Mouse (Mus musculus) heart, postnatal 10 days (tissue): ENCODE data around the gene Atp13a4. TPM values are rescaled to one million over a fixed set of nuclear protein-coding genes. Genes with fewer than 3 reads are reported as not detected.
A peak's percentile ranks its signal among the peaks of the same experiment; 100 is the strongest.

Source experiments
- DNase-seq, 2 experiments: peaks; one replicate each; pipeline ENCODE4 v3.0.0; 2021
- intact Hi-C: fragments of 180-260 bp; cut with DNase I; formaldehyde crosslinking; loops from one replicate; pipeline ENCODE4 v1.15.1; 2025
- total RNA-seq, 2 experiments: library from RNA; stranded (reverse); gene quantifications; 2 replicates each; pipeline ENCODE4 v1.2.3; 2021

Atp13a4 gene
- not detected for total RNA-seq

DNA sequence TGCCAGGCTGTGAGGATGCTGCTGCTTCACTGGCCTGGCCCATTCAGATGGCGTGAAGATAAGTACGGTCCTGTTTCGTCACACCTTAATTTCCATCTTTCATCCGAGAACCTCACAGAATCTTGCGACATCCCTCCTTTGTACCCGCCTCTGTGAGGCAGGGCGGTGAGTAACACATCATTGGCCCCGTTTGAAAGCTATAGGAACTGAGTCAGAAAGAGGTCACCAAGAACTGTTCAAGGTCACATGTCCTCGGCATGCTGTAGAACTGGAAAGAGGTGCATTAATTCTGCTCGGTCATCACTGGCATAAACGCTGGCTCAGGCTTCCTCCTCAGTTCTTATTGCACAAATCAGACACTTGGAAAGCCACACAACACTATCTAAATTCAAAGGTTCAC lies at the start of gene Atp13a4:
Atp13a4 (minus strand) TSS at position 36 of the 400 bp plus-strand sequence.
- intact Hi-C loops = no loop called here
- no peak for DNase-seq

DNA sequence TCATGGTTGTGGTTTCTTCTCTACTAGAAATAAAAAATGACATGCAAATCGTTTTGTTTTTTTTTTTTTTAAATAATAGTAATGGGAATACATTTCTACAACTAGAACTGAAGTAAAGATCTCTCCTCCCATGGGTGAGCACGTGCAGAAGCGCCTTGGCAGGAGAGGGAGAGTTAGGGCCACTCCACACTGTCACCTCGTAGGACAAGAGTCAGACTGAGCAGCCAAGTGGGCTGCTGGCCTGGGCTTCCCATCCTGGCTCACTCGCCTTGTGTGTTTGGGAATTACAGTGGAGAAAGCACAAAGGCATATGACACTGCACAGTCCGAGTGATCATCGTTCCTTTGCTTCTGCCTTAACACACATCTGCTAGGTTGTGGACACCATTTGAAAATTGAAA lies 47.5 kb upstream of the Atp13a4 start:
- intact Hi-C loops = no loop called here
- DNase-seq = peak in 1 of 2 experiments; percentile 4

DNA sequence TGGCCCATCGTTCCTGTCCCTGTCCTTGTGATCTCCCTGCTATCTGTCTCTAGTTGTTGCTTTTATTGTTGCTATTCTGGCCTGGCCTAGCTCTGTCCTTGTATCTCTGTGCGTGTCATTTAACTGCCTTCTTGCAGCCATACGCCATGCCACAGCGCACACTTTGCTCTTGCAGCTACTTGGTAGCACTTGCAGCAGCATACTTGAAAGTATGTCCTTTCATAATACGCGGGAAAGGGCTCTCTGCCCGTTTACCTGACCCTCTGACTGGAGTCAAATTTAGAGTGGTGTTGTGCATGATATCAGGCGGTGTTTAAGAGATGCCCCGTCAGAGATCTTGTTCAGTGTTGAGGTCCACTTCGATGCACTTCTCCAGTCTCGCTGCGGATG lies 35.1 kb upstream of the Atp13a4 start:
- intact Hi-C loops = loop anchor here (5.0 kb wide), 2 partner anchors 647 to 742 kb away; no protein-coding TSS in a partner anchor
- DNase-seq = no peak

DNA sequence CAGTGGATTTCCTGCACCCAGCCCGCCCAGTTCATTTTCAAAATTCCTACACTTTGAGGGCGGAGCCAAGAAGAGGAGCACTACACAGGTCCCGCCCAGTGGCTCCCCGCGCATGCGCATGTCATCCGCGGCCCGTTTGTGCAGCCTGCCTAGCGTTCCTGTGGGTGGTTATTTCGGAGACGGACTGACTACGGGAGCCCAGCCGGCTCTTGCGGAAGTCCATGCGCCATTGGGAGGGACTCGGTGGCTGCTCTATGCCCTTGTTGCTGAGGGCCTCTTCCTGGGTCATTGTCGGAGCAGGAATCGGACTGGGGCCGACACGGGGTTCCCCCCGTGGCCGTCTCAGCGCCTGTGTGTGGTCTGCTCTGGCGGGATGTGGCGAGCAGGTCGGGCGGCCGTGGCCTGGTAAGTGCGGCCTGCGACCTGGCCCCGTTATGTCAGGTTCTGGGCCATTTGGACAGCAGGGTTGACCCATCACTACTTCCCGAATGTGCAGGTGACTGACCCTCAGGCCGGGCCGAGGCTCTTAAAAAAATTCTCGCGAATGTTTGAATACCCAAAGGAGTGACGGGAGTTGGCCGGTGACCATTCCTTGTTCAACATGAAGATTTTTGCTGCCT lies 34.6 kb upstream of the Atp13a4 start, which contains the start of gene Opa1:
Opa1 (plus strand) TSS at position 168 of the 620 bp plus-strand sequence.
- intact Hi-C loops = loop anchor here (5.0 kb wide), 2 partner anchors 647 to 742 kb away; no protein-coding TSS in a partner anchor
- DNase-seq = peak; percentile 97 to 99

DNA sequence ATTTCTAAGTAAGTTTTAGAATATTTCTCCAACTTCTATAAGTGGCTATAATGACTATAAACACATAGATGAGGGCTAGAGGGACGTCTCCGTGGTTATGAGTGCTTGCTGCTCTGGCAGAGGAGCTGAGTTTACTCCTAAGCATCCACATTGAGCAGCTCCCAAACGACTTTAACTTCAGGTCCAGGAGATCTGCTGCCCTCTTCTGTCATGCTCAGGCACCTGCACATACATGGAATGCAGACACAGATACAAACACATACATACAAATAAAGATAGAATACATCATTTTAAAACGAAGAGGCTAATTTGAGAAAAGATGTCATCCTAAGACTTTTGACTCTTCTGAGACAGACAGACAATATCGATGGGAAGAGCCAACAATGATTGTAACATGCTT lies 31.0 kb upstream of the Atp13a4 start:
- DNase-seq = peak in 1 of 2 experiments; percentile 13
- intact Hi-C loops = loop anchor here (5.0 kb wide), 2 partner anchors 643 to 738 kb away; no protein-coding TSS in a partner anchor

DNA sequence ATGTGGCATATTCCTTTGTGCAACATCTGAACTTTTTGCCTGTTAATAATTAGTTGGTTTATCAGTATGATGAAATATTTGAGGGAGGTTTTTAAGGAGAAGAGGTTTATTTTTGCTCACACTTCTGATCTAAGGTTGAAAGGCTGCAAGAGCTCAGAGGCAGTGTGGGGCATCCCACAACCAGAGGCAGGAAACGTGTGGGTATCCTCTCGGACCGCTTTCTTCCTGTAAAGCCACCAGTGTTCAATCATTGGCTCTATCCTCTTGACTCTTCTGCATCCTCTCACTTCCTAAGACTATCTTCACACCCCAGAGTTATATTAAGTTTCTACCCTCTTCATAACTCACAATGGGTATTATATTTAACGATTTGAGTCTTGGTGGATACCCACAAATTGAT lies 29.3 kb upstream of the Atp13a4 start:
- intact Hi-C loops = no loop called here
- DNase-seq = no peak

DNA sequence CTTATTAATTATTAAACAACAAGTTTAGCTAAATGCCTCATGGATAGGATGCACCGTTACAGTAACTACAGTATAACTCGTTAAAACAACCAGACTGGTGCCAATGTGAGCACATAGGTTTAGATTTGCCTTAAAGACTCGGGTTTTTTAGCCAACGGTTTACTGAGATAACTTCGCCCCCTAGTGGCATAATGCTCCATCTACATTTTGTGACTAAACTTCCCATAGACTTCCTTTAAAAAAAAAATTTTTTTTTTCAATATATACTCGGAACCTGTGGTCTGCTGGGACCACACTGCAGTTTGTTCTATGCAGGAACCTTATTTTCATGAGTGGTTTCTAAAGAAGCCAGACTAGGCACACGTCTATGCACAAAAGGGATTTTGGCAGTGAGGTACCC lies 16.2 kb upstream of the Atp13a4 start:
- DNase-seq = peak; percentile 49 to 70
- intact Hi-C loops = loop anchor here (1.0 to 10.0 kb wide), 4 partner anchors 126 to 969 kb away; no protein-coding TSS in a partner anchor

DNA sequence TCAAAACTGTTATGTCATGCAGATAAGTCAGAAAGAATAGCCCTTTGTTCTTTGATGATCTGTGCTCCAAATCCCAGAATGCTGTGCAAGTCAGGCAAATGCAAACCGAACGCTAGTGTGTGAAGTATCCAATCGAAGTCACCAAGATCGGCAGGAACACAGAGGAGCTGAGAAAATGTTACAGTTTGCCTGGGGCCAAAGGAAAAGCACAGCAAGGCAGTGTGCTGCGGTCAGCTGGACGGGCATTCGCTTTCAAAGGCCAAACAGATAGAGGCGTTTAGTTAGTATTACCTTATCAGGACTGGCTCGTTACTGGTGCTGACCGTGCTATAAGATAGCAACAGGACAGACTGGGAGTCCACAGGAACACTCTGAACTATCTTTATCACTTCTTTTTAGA lies 15.8 kb upstream of the Atp13a4 start:
- DNase-seq = peak; percentile 5 to 16

DNA sequence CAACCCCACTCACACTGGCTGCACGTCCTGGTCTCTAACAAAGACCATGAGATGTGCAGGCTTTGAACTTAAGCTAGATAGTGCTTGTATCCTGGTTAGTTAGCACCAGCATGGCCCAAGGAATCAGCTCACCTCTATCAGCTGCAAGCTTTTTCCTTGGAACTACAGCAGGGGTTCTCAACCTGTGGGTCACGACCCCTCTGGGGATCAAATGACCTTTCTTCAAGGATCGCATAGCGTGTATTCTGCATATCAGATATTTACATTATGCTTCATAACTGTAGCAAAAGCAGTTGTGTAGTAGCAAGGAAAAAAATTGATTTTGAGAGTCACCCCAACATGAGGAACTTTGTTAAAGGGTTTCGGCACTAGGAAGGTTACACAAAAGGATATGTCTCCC lies 15.0 kb upstream of the Atp13a4 start:
- DNase-seq = no peak
- intact Hi-C loops = loop anchor here (5.0 to 10.0 kb wide), 3 partner anchors 125 to 967 kb away; no protein-coding TSS in a partner anchor

More for the DNA sequence above, 15.8 kb upstream of the Atp13a4 start:
- intact Hi-C loops = loop anchor here (5.0 to 10.0 kb wide), 3 partner anchors 126 to 968 kb away; no protein-coding TSS in a partner anchor

DNA sequence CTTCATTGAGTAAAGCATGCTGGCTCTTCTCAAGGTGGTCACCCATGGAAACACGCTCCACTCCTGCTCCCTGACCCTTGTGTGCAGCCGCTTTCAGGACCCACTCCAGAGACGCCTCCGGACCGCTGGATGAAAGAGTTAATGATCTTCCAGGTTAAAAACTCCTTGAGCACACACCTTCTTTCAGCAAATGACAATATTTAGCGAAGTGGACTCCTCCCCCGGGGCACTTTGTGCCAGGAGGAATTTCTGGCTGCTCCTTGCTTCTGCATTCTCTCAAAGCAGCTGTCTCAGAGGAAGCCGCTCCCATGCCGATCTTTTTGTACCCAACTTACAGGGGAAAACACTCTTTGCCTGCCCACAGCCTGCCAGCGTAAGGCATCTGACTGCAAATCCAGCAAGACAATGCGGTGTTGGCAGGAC lies 3.4 kb downstream of the Atp13a4 start:
- DNase-seq = no peak
- intact Hi-C loops = no loop called here

DNA sequence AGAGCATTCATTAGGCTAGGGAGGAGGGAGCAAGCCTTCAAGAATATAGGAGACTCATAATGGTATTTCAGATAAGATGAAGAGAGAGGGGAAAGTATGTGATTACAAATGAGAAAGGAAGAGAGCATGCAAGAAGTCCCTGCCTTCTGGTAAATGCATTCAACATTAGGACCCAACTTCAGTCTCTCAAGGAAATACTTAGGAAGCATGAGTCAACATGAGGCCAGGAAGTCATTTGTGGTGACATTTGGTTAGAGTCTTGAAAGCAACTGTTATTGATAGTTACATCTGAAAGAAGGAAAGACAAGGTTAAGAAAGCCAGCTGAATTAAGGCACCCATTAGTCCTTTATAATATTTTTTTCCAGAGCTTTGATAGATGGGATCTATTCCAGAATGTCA lies 4.8 kb downstream of the Atp13a4 start:
- intact Hi-C loops = no loop called here

DNA sequence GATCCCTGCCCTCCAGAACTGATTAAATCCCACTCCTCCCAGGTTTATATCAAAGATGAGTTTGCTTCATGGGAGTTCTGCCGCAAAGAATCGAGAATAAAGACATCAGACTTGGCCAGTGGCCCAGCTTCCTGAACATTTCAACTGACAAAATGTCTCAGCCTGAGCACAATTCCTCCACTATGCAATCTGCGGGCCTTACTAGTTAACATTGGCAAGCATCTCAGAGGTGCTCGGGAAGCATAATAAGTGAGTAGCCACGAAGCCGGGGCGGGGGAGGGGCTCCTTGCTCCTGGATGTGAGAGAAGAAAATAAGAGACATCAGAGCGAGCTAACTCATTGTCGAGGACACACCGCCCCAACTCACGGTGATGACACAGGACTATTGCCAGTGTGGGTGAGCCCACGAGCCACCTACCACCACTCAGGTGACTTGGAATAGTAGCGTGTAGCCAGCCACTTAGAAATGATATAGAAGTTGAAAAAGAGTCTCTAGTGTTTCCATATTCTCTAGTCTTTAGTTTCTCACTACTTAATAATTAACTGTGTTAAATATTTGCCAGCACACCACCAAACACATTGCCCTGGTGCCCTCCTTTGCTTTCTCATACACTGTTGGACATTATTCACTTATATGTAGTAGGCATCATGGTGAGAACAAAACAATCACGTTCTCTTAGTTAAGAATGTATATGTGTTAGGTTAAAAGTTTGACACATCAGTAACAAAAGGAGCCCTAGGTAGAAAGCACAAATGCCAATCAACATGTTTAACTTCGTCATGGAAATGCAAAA lies 8.1 kb downstream of the Atp13a4 start:
- intact Hi-C loops = no loop called here
- DNase-seq = no peak

More for the DNA sequence above, 4.8 kb downstream of the Atp13a4 start:
- DNase-seq = no peak

DNA sequence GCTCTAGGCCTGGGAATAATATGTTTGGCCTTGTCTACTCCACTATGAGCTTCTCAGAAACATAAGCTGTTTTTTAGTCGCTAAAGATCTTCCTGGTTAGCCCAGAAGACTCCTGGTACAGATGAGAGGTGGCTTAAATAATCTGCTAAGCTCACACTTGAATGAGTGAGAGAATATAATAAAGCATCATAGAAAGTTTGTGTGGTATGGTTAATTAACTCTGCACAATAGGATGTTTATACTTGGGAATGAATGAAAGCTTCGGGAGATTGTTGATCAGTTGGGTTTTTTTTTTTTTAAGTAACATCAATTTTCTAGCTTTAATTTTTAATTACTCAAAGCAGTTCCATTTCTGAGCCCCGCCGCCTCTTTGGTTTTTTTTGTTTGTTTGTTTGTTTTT lies 8.8 kb downstream of the Atp13a4 start:
- no peak for DNase-seq
- intact Hi-C loops = no loop called here

DNA sequence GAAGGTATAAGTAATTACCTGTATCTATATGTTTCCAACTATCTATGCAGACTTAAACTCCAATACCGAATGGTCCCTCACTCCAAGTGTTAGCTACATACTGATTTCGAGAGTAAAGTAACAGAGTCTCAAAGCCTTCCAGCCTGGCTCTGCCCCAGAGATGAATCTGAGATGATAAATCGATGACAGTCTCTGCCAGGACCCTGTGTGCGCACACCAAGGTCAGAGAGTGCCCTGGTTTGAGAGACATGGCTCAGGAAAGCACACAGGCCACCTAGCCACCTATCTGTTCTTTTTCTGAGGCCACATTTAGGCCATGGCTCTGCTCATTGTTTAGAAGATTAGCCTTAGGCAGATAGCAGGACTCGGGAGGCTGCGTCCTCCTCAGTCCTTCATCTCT lies 11.0 kb downstream of the Atp13a4 start:
- no peak for DNase-seq

DNA sequence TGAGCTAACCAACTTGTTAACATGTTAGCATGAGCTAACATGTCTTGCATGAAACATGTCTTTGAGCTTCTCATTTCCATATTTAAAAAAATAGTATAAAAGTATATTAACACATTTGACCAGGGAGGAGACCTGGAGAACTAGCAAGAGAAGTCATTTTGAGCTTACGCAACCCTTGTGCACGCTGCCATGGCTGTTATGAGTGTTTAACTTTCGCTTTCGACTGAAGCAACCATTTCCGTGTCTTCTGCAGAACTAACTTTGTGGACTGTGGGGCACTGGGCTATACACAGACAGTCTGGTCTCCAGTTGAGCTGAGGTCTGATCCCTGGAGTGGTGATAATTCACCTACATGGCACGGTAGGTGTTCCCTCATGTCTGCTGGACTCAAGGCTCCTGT lies 17.6 kb downstream of the Atp13a4 start:
- DNase-seq = no peak
- intact Hi-C loops = no loop called here

More for the DNA sequence above, 11.0 kb downstream of the Atp13a4 start:
- intact Hi-C loops = no loop called here

DNA sequence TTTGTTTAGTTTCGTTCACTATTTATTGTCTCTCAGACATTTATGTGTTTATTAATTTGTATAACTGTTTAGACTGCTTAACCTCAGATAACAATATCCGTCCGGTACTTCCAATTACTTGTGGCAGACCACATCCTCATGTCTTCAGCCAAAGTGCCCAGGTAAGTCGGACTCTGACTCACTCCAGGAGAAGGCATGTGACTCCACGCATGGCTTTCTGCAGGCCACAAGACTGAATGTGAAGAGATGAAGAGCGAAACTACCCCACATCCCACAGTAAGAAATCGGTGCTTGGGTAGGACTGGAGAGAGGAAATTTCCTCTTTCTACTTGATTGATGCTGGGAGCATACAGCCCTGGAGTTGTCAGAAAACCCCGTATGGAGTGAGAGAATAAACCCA lies 18.1 kb downstream of the Atp13a4 start:
- intact Hi-C loops = no loop called here
- no peak for DNase-seq

DNA sequence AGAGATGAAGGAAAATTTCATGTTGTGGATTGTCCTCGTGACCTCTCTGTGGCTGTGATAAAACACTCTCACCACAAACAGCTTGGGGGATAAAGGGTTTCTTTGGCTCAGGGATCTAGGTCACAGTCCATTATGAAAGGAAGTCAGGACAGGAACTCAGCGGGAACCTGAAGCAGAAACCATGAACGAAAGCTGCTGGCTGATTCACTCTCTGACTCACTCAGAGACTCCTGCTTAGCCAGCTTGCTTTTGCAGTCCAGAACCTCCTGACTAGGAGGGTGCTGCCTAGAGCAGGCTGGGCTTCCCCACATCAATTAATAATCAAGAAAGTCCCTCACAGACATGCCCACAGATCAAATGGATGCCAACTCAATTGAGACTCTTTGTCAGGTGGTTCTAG lies 32.2 kb downstream of the Atp13a4 start:
- intact Hi-C loops = no loop called here
- no peak for DNase-seq

DNA sequence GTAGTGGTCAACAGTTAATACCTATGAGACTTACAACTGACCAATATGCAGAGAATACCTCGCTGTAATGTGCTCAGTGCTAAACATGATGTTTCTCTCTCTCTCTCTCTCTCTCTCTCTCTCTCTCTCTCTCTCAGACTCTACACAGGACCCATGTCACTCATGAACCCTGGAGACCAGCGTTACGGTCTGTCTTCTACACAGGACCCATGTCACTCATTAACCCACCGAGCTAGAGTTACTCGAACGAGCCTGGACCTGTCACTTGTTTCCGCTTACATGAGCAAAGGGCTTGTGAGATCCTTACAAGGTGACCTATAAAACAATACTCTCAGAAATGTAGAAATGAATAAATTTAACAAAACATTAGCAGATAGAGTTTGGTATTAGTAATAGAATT lies 33.9 kb downstream of the Atp13a4 start:
- intact Hi-C loops = no loop called here
- DNase-seq = no peak

DNA sequence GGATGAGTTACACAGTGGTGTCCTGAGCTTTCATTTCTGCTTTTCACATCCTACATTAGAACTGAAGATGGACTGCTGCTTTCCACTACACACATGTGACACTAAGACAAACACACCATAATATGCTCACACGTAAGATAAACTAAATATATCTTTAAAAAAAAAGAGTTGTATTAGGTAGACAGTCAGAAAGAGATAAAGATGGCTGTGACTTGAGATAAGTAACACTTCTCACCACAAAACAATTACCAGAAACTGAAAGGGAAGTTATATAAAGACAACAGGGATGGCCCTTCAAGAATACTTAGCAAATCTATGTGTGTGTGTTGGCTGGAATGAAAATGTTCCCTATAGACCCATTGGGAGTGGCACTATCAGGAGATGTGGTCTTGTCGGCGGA lies 34.8 kb downstream of the Atp13a4 start:
- intact Hi-C loops = no loop called here
- DNase-seq = no peak

DNA sequence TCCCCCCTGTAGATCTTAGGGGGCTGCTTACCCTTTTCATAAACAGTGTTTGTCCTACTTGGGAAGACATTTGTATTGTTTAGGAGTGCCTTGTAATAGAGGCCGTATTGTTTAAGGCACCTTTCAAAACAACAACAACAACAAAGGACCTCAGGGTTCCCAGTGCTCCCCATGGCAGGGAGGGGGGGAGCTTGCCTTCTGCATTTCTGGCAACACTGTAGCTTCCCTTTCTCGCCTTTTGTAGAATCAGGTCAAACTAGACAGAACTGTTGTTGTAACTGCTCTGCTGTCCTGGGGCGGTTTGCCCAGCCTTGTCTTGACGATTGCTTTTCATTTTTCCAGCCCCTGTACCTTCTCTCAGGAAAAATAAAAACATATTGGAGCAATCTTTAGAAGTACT lies 40.0 kb downstream of the Atp13a4 start:
- intact Hi-C loops = no loop called here
- DNase-seq = no peak

DNA sequence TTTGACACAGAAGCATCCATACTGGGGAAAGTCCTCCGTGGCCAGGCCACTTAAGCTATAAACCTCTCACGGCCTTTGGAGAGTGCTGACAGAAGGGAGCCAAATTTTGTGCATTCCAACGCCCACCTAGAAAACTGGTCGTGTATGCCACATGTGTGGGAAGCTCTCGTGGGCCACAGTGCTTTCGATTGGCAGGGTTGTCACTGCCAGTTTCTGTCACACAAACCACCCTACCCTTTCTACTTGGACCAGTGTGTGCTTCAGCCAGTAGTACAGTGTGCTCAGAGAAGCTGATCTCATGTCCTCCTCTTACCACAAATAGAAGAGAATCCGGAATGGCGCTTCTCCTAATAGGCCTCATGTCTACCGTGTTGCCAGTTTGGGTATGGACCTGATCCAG lies 40.5 kb downstream of the Atp13a4 start:
- intact Hi-C loops = no loop called here
- peak; percentile 0 to 1 for DNase-seq

DNA sequence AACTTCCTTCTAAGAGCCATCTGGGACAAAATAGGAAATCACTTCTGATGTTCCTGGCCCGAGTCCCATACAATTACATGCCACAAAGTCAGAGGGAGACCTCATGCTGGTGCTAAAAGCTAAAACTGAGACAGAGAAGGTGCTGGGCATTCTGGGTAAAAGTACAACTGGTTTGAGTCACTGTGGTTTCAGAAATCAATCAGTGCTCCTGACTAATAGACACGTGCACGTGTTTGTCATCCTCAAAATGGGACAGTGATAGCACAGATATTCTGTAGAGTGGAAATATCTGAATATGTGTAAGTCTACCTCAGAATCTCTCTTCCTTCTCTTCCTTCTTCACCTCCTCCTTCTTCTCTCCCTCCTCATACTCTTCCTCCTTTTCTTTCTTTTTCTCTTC lies 53.6 kb downstream of the Atp13a4 start:
- intact Hi-C loops = no loop called here
- DNase-seq = no peak
